Mouse (Mus musculus): ENCODE results near the gene Smad6. TPM values are rescaled to one million over a fixed set of nuclear protein-coding genes. Genes with fewer than 3 reads are reported as not detected.
A peak's percentile ranks its signal among the peaks of the same experiment; 100 is the strongest.

Smad6 gene
- 6.8 and 8.7 TPM in 2 replicates for total RNA-seq (2012; rRNA removed)

- Histone ChIP-seq H3K9me3 (ENCODE audit: control insufficient read depth, insufficient read depth, low read depth, low read length) (no peaks in the 10 kb centered on the region), H3K36me3 (ENCODE audit: control insufficient read depth, insufficient read depth, low read length, poor library complexity, severe bottlenecking) (no peaks in the 10 kb centered on the region), H3K9ac (ENCODE audit: insufficient read depth, low read depth, low read length, poor library complexity, severe bottlenecking) (peak within 1 kb of the TSS; percentile 66), H3K4me3 (ENCODE audit: insufficient read depth in 1 of 2, low read depth in 1 of 2, low read length in 2 of 2, poor library complexity in 1 of 2, severe bottlenecking in 1 of 2) (peak within 1 kb of the TSS; percentile 77), H3K4me1 (ENCODE audit: control insufficient read depth in 2 of 2, insufficient read depth in 2 of 2, low read length in 2 of 2, poor library complexity in 1 of 2) (peaks cover 3 to 14% of the 10 kb centered on the region in 2 experiments; a peak in 3 of 4 replicates), H3K27ac (ENCODE audit: insufficient read depth, low read depth, low read length, poor library complexity, severe bottlenecking) (peak within 1 kb of the TSS; percentile 78)
- TF ChIP-seq CHD2 (IDR thresholded peaks at IDR 0.05; ENCODE audit: low read depth, low read length) (no peak), ZC3H11A (IDR thresholded peaks at IDR 0.05; ENCODE audit: borderline replicate concordance, low read depth, low read length) (no peak), HCFC1 (IDR thresholded peaks at IDR 0.05; ENCODE audit: borderline replicate concordance, insufficient read depth, low read length) (no peak), ZNF384 (IDR thresholded peaks at IDR 0.05; ENCODE audit: low read depth, low read length) (no peak), MAFK (IDR thresholded peaks at IDR 0.05; ENCODE audit: insufficient read depth, low read depth, low read length) (no peak)
- in situ Hi-C loops (cut with MboI; ENCODE audit: low sequenced_read_pairs in 2 of 2, unreplicated experiment in 2 of 2) = loop anchor here in 1 of 2 experiments (10.0 kb wide), 1 partner anchor 63 kb away; no protein-coding TSS in a partner anchor
- peak; percentile 92 for DNase-seq (ENCODE audit: low read depth, low spot score)
Observed at GRCm38 (mm10) chr9:64021853-64022561, at the start of gene Smad6. Smad6 (minus strand) TSS chr9:64022059.

GRCm38 (mm10) chr9:64070674-64071073, 48.8 kb upstream of the Smad6 start:
- in situ Hi-C loops (cut with MboI; ENCODE audit: low sequenced_read_pairs in 2 of 2, unreplicated experiment in 2 of 2) = no loop called here
- H3K27ac ChIP-seq (ENCODE audit: insufficient read depth, low read depth, low read length, poor library complexity, severe bottlenecking) = no peak overlapping the region
- H3K9ac ChIP-seq (ENCODE audit: insufficient read depth, low read depth, low read length, poor library complexity, severe bottlenecking) = no peak overlapping the region
- no peak for DNase-seq (ENCODE audit: low read depth, low spot score)
- TF ChIP-seq MAFK (IDR thresholded peaks at IDR 0.05; ENCODE audit: insufficient read depth, low read depth, low read length) (no peak), ZNF384 (IDR thresholded peaks at IDR 0.05; ENCODE audit: low read depth, low read length) (no peak), HCFC1 (IDR thresholded peaks at IDR 0.05; ENCODE audit: borderline replicate concordance, insufficient read depth, low read length) (no peak), CHD2 (IDR thresholded peaks at IDR 0.05; ENCODE audit: low read depth, low read length) (no peak), ZC3H11A (IDR thresholded peaks at IDR 0.05; ENCODE audit: borderline replicate concordance, low read depth, low read length) (no peak)
- H3K4me3 ChIP-seq (ENCODE audit: insufficient read depth in 1 of 2, low read depth in 1 of 2, low read length in 2 of 2, poor library complexity in 1 of 2, severe bottlenecking in 1 of 2) = no peak overlapping the region
- no peaks in the 10 kb centered on the region for H3K9me3 ChIP-seq (ENCODE audit: control insufficient read depth, insufficient read depth, low read depth, low read length)
- no peaks in the 10 kb centered on the region for H3K36me3 ChIP-seq (ENCODE audit: control insufficient read depth, insufficient read depth, low read length, poor library complexity, severe bottlenecking)
- no peaks in the 10 kb centered on the region for H3K4me1 ChIP-seq (ENCODE audit: control insufficient read depth in 2 of 2, insufficient read depth in 2 of 2, low read length in 2 of 2, poor library complexity in 1 of 2)

DNA sequence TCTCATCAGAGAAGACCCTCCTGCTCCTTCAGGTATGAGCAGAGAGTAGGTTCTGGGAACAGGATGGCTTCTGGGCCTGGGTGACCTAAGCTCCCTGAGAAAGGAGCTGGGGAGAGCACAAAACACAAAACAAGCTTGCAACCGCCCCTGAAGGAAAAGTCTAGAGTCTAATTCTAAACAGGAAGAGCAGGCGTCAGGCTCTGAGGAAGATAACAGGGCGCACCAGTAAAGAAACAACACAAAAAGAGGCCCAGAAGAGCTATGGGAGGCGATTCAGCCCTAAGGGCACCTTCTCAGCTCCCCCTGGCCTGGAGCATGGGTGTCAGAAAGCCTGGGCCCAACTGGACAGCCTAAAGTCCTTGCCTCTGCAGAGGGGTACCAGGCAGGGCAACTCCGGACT, 47.3 kb upstream of the Smad6 start:
- Histone ChIP-seq H3K36me3 (ENCODE audit: control insufficient read depth, insufficient read depth, low read length, poor library complexity, severe bottlenecking) (no peaks in the 10 kb centered on the region), H3K9me3 (ENCODE audit: control insufficient read depth, insufficient read depth, low read depth, low read length) (no peaks in the 10 kb centered on the region), H3K27ac (ENCODE audit: insufficient read depth, low read depth, low read length, poor library complexity, severe bottlenecking) (no peak overlapping the region), H3K4me1 (ENCODE audit: control insufficient read depth in 2 of 2, insufficient read depth in 2 of 2, low read length in 2 of 2, poor library complexity in 1 of 2) (no peaks in the 10 kb centered on the region), H3K9ac (ENCODE audit: insufficient read depth, low read depth, low read length, poor library complexity, severe bottlenecking) (no peak overlapping the region), H3K4me3 (ENCODE audit: insufficient read depth in 1 of 2, low read depth in 1 of 2, low read length in 2 of 2, poor library complexity in 1 of 2, severe bottlenecking in 1 of 2) (no peak overlapping the region)
- TF ChIP-seq ZC3H11A (IDR thresholded peaks at IDR 0.05; ENCODE audit: borderline replicate concordance, low read depth, low read length) (no peak), CHD2 (IDR thresholded peaks at IDR 0.05; ENCODE audit: low read depth, low read length) (no peak), ZNF384 (IDR thresholded peaks at IDR 0.05; ENCODE audit: low read depth, low read length) (no peak), HCFC1 (IDR thresholded peaks at IDR 0.05; ENCODE audit: borderline replicate concordance, insufficient read depth, low read length) (no peak), MAFK (IDR thresholded peaks at IDR 0.05; ENCODE audit: insufficient read depth, low read depth, low read length) (no peak)
- in situ Hi-C loops (cut with MboI; ENCODE audit: low sequenced_read_pairs in 2 of 2, unreplicated experiment in 2 of 2) = no loop called here
- DNase-seq (ENCODE audit: low read depth, low spot score) = no peak

DNA sequence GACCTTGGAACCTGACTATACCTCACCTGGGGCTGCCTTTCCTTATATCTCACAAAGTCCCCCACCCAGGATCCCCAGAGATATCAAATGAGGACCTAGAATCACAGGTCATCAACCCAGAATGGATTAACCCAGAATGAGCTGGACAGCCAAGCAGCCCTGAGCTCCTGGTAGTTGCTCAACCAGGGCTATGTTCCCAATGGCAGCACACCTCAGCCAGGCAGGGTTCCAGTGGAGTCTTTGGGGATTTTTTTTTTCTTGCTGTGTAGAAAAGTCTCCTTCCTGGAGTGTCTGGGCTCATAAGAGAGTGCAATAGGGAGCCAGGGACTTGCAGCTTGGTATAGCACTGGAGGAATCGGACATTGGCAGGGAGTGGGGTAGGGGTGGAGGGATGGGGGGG, 46.7 kb upstream of the Smad6 start:
- Histone ChIP-seq H3K4me1 (ENCODE audit: control insufficient read depth in 2 of 2, insufficient read depth in 2 of 2, low read length in 2 of 2, poor library complexity in 1 of 2) (no peaks in the 10 kb centered on the region), H3K27ac (ENCODE audit: insufficient read depth, low read depth, low read length, poor library complexity, severe bottlenecking) (no peak overlapping the region), H3K4me3 (ENCODE audit: insufficient read depth in 1 of 2, low read depth in 1 of 2, low read length in 2 of 2, poor library complexity in 1 of 2, severe bottlenecking in 1 of 2) (no peak overlapping the region), H3K36me3 (ENCODE audit: control insufficient read depth, insufficient read depth, low read length, poor library complexity, severe bottlenecking) (no peaks in the 10 kb centered on the region), H3K9ac (ENCODE audit: insufficient read depth, low read depth, low read length, poor library complexity, severe bottlenecking) (no peak overlapping the region), H3K9me3 (ENCODE audit: control insufficient read depth, insufficient read depth, low read depth, low read length) (no peaks in the 10 kb centered on the region)
- DNase-seq (ENCODE audit: low read depth, low spot score) = no peak
- in situ Hi-C loops (cut with MboI; ENCODE audit: low sequenced_read_pairs in 2 of 2, unreplicated experiment in 2 of 2) = no loop called here
- no peak for TF ChIP-seq ZC3H11A (IDR thresholded peaks at IDR 0.05; ENCODE audit: borderline replicate concordance, low read depth, low read length)
- TF ChIP-seq CHD2 (IDR thresholded peaks at IDR 0.05; ENCODE audit: low read depth, low read length) = no peak
- no peak for TF ChIP-seq MAFK (IDR thresholded peaks at IDR 0.05; ENCODE audit: insufficient read depth, low read depth, low read length)
- no peak for TF ChIP-seq ZNF384 (IDR thresholded peaks at IDR 0.05; ENCODE audit: low read depth, low read length)
- no peak for TF ChIP-seq HCFC1 (IDR thresholded peaks at IDR 0.05; ENCODE audit: borderline replicate concordance, insufficient read depth, low read length)

Measured in ES-E14 (cell line).